Mouse (Mus musculus) liver, embryonic 11.5 days (tissue): ENCODE data around the gene Krcc1. TPM values are rescaled to one million over a fixed set of nuclear protein-coding genes. Genes with fewer than 3 reads are reported as not detected.

ENCODE experiments used
- ATAC-seq: fragments of 200-750 bp; cut with Nextera tagmentation; replicated peaks from 2 replicates; pipeline ENCODE4 v1.8.0; 2017; ENCODE audit warnings: moderate number of reproducible peaks, mild to moderate bottlenecking, moderate TSS enrichment, moderate library complexity; ENCODE audit not compliant: low FRiP score
- DNase-seq: peaks from one replicate; pipeline ENCODE4 v3.0.0-alpha.2; 2017; ENCODE audit warnings: low spot score
- H3K27ac ChIP-seq: fragments of 300-500 bp; sonication (generic); 2 replicates; pipeline ENCODE4 v1.5.1; 2014; ENCODE audit warnings: mild to moderate bottlenecking, low read depth, low read length, control low read depth
- H3K27me3 ChIP-seq: fragments of 300-500 bp; sonication (generic); replicated peaks from 2 replicates; pipeline ENCODE4 v1.6.1; 2014; ENCODE audit warnings: low read length, mixed read lengths; ENCODE audit not compliant: control insufficient read depth, insufficient read depth
- H3K36me3 ChIP-seq: fragments of 300-500 bp; sonication (generic); 2 replicates; pipeline ENCODE4 v1.6.1; 2014; ENCODE audit warnings: mild to moderate bottlenecking, low read length, moderate library complexity, mixed read lengths; ENCODE audit not compliant: control insufficient read depth, insufficient read depth
- H3K4me1 ChIP-seq: fragments of 300-500 bp; sonication (generic); replicated peaks from 2 replicates; pipeline ENCODE4 v1.6.1; 2014; ENCODE audit warnings: low read length, mixed read lengths; ENCODE audit not compliant: control insufficient read depth, insufficient read depth
- H3K4me2 ChIP-seq: fragments of 300-500 bp; sonication (generic); 2 replicates; pipeline ENCODE4 v1.6.1; 2014; ENCODE audit warnings: mild to moderate bottlenecking, control low read depth, moderate library complexity
- H3K4me3 ChIP-seq: fragments of 300-500 bp; sonication (generic); 2 replicates; pipeline ENCODE4 v1.5.1; 2014; ENCODE audit warnings: low read depth, low read length, control low read depth
- H3K9ac ChIP-seq: fragments of 300-500 bp; sonication (generic); 2 replicates; pipeline ENCODE4 v1.6.1; 2014; ENCODE audit warnings: low read depth, low read length, control low read depth
- H3K9me3 ChIP-seq: fragments of 300-500 bp; sonication (generic); 2 replicates; pipeline ENCODE4 v1.6.1; 2016; ENCODE audit warnings: low read length, inconsistent platforms, mixed read lengths; ENCODE audit not compliant: control insufficient read depth
- WGBS: fragments of 180-500 bp; shearing (Covaris S2); extraction: QIAGEN DNeasy Blood & Tissue Kit; methylation state at CpG from one replicate; pipeline ENCODE4 v1.1.7; 2014; 5-methylcytosine and 5-hydroxymethylcytosine counted together
- polyA plus RNA-seq: library from polyadenylated mRNA; unstranded; fragments of >200 nt; fragmentation: Nextera tagmentation; extraction: Ambion mirVana; gene quantifications from 2 replicates; pipeline ENCODE4 v1.2.1, GENCODE M21; 2014

The Krcc1 gene
- polyA plus RNA-seq: 35.5 and 40.3 TPM in 2 replicates

DNA sequence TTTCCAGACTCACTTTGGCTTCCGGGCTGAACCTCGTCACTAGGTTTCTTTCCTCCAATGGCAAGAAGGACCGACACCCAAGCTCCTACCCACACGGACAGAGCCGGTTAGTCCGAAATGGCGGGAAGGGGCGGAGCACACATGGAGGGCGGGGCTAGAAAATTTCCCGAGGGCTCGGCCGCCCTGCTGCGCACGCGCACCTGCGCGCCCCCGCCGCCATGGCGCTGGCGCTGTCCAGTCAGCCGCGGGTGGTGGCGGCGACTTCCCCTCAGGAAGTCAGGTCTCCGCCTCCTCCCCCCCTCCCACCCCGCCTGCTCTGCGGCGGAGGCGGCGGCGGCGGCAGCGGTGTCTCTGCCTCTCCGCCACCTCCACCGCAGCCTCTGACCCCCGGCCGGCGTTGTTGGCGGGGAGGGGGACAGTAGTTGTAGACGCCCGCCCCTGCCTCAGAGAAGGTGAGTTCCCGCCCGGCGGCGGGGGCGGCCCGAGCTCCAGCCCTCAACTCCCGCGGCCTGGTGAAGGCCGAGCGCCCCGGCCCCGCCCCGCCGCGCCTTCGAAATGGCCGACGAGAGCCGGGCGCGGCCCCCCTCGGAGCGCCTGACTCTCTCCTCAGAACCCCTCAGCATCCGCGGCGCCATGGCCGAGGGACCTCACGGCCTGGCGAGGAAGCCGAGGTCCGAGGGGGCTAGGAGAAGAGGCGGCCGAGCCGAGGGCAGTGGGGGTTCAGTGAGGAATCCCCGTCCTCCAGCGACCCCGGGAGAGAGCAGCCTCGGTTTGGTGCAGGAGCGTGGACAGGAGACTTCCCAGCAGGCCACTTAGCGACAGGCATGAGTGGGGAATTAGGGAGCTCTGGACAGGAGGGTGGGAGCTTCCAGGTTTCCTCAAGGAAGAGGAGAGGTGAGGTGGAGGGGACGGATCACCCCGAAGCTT is at the start of gene Krcc1:
Krcc1 (plus strand) TSS at position 289 of the 927 bp plus-strand sequence.
- Histone ChIP-seq H3K27me3 (no peaks in the 10 kb centered on the region), H3K27ac (peak within 1 kb of the TSS; percentile 94), H3K9me3 (no peaks in the 10 kb centered on the region), H3K9ac (peak within 1 kb of the TSS; percentile 95), H3K4me2 (peak within 1 kb of the TSS; percentile 96), H3K4me3 (peak within 1 kb of the TSS; percentile 89), H3K36me3 (no peaks in the 10 kb centered on the region), H3K4me1 (peaks cover 10% of the 10 kb centered on the region)
- WGBS: under 1% methylated on average over 82 of the region's 84 CpGs
- peak; percentile 89 for ATAC-seq
- peak; percentile 95 for DNase-seq

DNA sequence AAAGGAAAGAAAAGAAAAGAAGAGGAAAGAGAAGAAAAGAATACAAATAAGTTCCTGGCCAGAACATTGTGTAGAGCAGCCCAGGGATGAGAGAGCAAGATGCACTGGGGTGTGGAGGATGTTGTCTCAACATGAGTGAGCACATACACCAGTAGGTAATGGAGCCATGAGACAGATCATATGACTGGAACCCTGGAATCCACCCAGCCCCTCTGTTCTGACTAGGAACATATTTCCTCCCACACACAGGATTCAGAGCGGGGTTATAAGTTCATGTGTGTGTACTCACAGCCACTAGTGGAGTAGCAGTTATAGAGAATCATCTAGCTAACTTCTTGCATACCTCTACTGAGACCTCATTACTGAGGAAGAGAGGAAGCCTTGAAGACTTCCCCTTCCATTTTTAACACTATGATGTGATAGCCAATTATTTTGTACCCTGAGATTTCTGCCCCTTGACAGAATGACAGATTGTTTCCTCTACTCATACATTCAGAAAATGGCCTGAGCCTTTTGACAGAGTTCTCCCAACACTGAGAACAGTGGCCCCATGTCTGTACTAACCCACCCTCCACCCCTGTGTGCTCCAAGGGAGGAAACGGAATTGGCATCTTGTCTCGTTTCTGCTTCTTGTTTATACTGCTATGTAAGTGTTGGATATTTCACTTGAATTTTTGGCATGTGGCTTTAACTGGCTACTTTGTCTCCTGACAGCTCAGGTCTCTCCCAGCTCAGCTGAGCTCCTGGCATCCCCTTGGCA is 47.1 kb upstream of the Krcc1 start:
- Histone ChIP-seq H3K4me3 (no peak overlapping the region), H3K4me1 (0 out of 2 replicates have a peak, but pooled peaks cover 4% of the 10 kb centered on the region), H3K27ac (no peak overlapping the region), H3K9me3 (no peaks in the 10 kb centered on the region), H3K4me2 (no peak overlapping the region), H3K9ac (no peak overlapping the region), H3K27me3 (no peaks in the 10 kb centered on the region; the same call in 1 of the 2 replicates), H3K36me3 (no peaks in the 10 kb centered on the region)
- DNase-seq (no peak), ATAC-seq (no peak)
- WGBS: 57% methylated on average over 3 of the region's 3 CpGs

DNA sequence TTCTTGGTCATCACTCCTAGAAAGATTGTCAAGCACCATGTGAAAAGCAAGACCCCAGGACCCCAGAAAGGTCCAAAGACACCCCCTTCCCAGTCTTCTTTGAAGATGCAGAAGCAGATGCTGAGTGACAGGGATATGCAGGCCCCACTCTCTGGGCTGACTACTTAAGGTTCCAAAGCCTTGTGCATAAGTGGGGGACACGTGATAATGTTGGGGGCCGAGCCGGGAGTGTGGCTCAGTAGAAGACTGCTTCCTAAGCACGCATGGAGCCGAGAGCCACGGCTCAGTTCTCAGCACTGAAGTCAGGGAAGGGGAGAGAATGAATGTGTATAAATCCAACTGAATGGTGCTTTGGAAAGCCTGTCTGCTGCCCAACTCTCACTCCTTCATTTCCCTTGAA is 44.9 kb upstream of the Krcc1 start:
- no peak overlapping the region for H3K4me2 ChIP-seq

DNA sequence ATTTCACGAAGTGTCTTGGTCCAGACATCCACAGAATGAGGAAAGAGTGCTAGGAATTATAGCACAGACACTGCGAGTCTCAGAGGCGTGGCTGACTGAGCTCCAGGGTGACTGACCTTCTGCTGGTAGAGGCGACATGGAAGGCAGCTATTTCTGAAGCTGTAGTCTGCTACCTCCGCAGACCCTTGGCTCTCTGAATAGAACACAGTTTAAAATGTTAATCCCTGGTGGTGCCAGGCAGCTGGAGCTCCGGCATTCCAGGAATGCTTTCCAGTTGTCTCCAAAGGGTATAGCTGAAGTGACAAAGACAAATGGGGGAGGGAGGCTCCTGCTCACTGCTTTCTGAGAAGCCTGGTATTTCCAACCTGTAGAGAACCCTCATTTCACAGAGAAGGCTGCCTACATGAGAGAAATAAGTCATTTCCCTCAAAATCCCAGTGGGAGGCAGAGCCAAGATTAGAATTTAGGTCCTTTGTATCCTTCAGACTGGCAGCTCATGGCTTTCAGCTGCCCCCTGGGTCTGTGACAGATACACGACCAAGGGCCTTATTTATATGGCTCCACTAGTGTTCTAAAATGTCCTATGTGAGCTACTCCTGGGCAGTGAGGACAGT is 44.2 kb upstream of the Krcc1 start:
- Histone ChIP-seq H3K9ac (no peak overlapping the region), H3K27ac (no peak overlapping the region; the same call in 1 of the 2 replicates), H3K4me1 (0 out of 2 replicates have a peak, but pooled peaks cover 4% of the 10 kb centered on the region), H3K4me2 (no peak overlapping the region), H3K9me3 (no peaks in the 10 kb centered on the region), H3K27me3 (no peaks in the 10 kb centered on the region; the same call in 1 of the 2 replicates), H3K36me3 (no peaks in the 10 kb centered on the region), H3K4me3 (no peak overlapping the region)
- ATAC-seq (no peak), DNase-seq (no peak)
- WGBS: 26% methylated on average over 7 of the region's 7 CpGs

More for the DNA sequence above, 44.9 kb upstream of the Krcc1 start:
- Histone ChIP-seq H3K9ac (no peak overlapping the region), H3K4me3 (no peak overlapping the region), H3K27me3 (no peaks in the 10 kb centered on the region; the same call in 1 of the 2 replicates), H3K36me3 (no peaks in the 10 kb centered on the region), H3K27ac (no peak overlapping the region; the same call in 1 of the 2 replicates), H3K9me3 (no peaks in the 10 kb centered on the region), H3K4me1 (0 out of 2 replicates have a peak, but pooled peaks cover 4% of the 10 kb centered on the region)
- DNase-seq (no peak), ATAC-seq (no peak)
- WGBS: 43% methylated on average over 6 of the region's 6 CpGs

DNA sequence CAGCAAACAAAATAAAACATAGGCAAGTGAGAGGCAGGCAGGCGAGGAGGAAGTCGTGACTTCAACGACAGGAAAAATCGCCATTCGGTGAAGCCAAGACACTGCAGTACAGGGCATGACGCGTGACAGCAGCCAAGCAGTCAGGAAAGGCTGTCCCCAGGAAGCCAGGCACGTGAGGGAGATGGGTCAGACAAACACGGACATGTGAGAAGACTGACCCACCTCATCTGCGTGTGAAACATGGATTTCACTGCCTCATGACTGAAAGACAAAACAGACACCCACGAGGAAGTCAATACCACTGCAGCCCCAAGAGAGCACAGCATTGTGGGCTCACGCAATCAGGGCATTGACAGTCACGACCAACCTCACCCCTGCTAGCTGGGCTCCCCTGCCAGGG is 36.4 kb upstream of the Krcc1 start:
- H3K4me2 ChIP-seq: no peak overlapping the region
- H3K4me1 ChIP-seq: no peaks in the 10 kb centered on the region
- H3K9ac ChIP-seq: no peak overlapping the region
- no peaks in the 10 kb centered on the region for H3K27me3 ChIP-seq
- no peaks in the 10 kb centered on the region for H3K36me3 ChIP-seq
- no peaks in the 10 kb centered on the region for H3K9me3 ChIP-seq
- whole genome bisulfite sequencing: 60% methylated on average over 13 of the region's 13 CpGs
- DNase-seq (no peak), ATAC-seq (no peak)
- peak overlapping the region; percentile 28; the same call in 1 of the 2 replicates for H3K27ac ChIP-seq
- no peak overlapping the region for H3K4me3 ChIP-seq

DNA sequence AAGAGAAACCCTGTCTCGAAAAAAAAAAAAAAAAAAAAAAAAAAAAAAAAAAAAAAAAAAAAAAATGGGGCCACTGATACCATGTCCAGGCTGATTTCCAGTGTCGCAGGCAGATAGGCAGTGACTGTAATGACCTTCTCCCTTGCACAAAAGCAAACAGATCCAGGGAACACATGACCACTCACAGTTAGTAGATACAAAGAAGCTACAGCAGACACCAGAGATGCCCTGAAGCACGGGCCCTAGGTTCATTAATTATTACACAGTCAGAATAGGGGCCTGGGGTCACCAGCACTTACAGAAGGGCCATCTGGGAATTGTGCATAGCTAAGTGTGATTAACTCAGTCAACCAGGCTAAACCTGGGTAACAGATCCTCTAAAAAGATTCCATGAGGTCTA is 35.5 kb upstream of the Krcc1 start:
- H3K9ac ChIP-seq: no peak overlapping the region
- no peak overlapping the region for H3K4me3 ChIP-seq
- no peaks in the 10 kb centered on the region for H3K9me3 ChIP-seq
- 68% methylated on average over 3 of the region's 3 CpGs for WGBS
- no peaks in the 10 kb centered on the region for H3K4me1 ChIP-seq
- no peak for DNase-seq
- no peaks in the 10 kb centered on the region for H3K36me3 ChIP-seq
- H3K27me3 ChIP-seq: no peaks in the 10 kb centered on the region
- no peak overlapping the region; the same call in 1 of the 2 replicates for H3K27ac ChIP-seq
- no peak overlapping the region for H3K4me2 ChIP-seq
- ATAC-seq: peak; percentile 53

DNA sequence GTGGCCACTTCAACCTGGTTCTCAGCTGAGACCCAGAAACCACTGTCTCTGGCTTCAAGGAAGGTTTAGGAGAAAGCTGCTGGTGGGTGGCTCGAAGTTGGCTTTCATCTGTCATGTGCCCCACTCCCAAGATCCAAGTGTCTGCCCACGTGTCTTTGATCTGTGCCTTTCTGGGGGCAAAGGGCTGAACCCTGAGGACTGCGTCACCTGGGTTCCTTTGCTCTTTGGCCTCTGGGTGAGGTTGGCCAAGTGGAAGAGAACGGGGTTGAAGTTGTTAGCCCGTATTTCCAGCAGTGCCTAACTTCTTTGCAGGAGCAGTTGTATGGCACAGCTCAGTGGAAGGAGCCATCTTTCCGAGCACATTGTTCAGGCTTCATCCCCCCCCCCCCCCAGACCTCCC is 35.0 kb upstream of the Krcc1 start:
- Histone ChIP-seq H3K4me1 (no peaks in the 10 kb centered on the region), H3K36me3 (no peaks in the 10 kb centered on the region), H3K4me3 (no peak overlapping the region), H3K27me3 (no peaks in the 10 kb centered on the region), H3K9ac (no peak overlapping the region), H3K9me3 (no peaks in the 10 kb centered on the region), H3K27ac (peak overlapping the region; percentile 78), H3K4me2 (no peak overlapping the region)
- no peak for DNase-seq
- ATAC-seq: no peak
- WGBS: 74% methylated on average over 6 of the region's 6 CpGs

DNA sequence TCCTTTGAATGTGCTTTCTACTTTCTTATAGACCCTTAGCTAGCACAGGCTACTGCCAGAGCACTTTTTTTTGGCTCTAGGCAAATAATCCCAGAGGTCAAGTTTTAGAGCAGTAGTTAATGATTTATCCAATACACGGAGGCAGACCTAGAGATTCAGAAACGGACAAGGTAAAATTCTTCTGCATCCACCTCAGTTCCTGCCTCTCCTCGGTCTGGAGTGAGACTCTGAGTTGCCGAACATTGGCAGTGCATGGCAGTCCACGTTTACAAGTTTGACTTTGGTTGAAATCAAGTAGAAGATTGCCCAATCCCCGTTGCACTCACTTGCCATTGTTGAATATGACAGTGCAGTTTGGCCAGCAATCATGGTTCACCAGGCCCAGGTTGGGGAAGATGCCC is 34.4 kb upstream of the Krcc1 start:
- Histone ChIP-seq H3K4me2 (no peak overlapping the region; the same call in 1 of the 2 replicates), H3K4me1 (no peaks in the 10 kb centered on the region), H3K9ac (no peak overlapping the region), H3K9me3 (no peaks in the 10 kb centered on the region), H3K36me3 (no peaks in the 10 kb centered on the region), H3K4me3 (no peak overlapping the region), H3K27me3 (no peaks in the 10 kb centered on the region), H3K27ac (peak overlapping the region; percentile 78; the same call in 1 of the 2 replicates)
- DNase-seq: no peak
- 73% methylated on average over 6 of the region's 6 CpGs for WGBS
- ATAC-seq: no peak
